Mouse (Mus musculus) embryonic facial prominence, embryonic 11.5 days (tissue): ENCODE measurements around the gene Alkbh3. TPM values are rescaled to one million over a fixed set of nuclear protein-coding genes. Genes with fewer than 3 reads are reported as not detected.

Source experiments
- ATAC-seq: fragments of 200-750 bp; cut with Nextera tagmentation; replicated peaks from 2 replicates; pipeline ENCODE4 v1.8.0; 2017; ENCODE audit warnings: low read depth; ENCODE audit not compliant: insufficient number of reproducible peaks, low FRiP score, low TSS enrichment
- DNase-seq: peaks from one replicate; pipeline ENCODE4 v3.0.0-alpha.2; 2015; ENCODE audit warnings: low spot score
- H3K27ac ChIP-seq: fragments of 300-500 bp; sonication (generic); replicated peaks from 2 replicates; pipeline ENCODE4 v1.5.1; 2014; ENCODE audit warnings: mild to moderate bottlenecking, low read depth, low read length, control low read depth
- H3K27me3 ChIP-seq: fragments of 300-500 bp; sonication (generic); 2 replicates; pipeline ENCODE4 v1.6.1; 2014; ENCODE audit warnings: mild to moderate bottlenecking, low read length, moderate library complexity, mixed read lengths; ENCODE audit not compliant: control insufficient read depth, insufficient read depth
- H3K36me3 ChIP-seq: fragments of 300-500 bp; sonication (generic); replicated peaks from 2 replicates; pipeline ENCODE4 v1.6.1; 2014; ENCODE audit warnings: low read depth, mild to moderate bottlenecking, low read length, moderate library complexity, mixed read lengths; ENCODE audit not compliant: control insufficient read depth, insufficient read depth
- H3K4me1 ChIP-seq: fragments of 300-500 bp; sonication (generic); 2 replicates; pipeline ENCODE4 v1.6.1; 2014; ENCODE audit warnings: low read length, mixed read lengths; ENCODE audit not compliant: control insufficient read depth, insufficient read depth
- H3K4me2 ChIP-seq: fragments of 300-500 bp; sonication (generic); 2 replicates; pipeline ENCODE4 v1.6.1; 2014; ENCODE audit warnings: low read depth, mild to moderate bottlenecking, control low read depth, low read length, moderate library complexity
- H3K4me3 ChIP-seq: fragments of 300-500 bp; sonication (generic); 2 replicates; pipeline ENCODE4 v1.5.1; 2014; ENCODE audit warnings: low read depth, low read length, control low read depth
- H3K9ac ChIP-seq: fragments of 300-500 bp; sonication (generic); replicated peaks from 2 replicates; pipeline ENCODE4 v1.6.1; 2014; ENCODE audit warnings: mild to moderate bottlenecking, control low read depth, low read length
- H3K9me3 ChIP-seq: fragments of 300-500 bp; sonication (generic); replicated peaks from 2 replicates; pipeline ENCODE4 v1.6.1; 2016; ENCODE audit warnings: mild to moderate bottlenecking, low read length, inconsistent platforms, mixed read lengths; ENCODE audit not compliant: control insufficient read depth
- WGBS: fragments of 180-500 bp; shearing (Covaris S2); extraction: QIAGEN DNeasy Blood & Tissue Kit; methylation state at CpG from one replicate; pipeline ENCODE4 v1.1.7; 2014; 5-methylcytosine and 5-hydroxymethylcytosine counted together
- polyA plus RNA-seq: library from polyadenylated mRNA; unstranded; fragments of >200 nt; fragmentation: Nextera tagmentation; extraction: Ambion mirVana; gene quantifications from 2 replicates; pipeline ENCODE4 v1.2.1, GENCODE M21; 2014

The Alkbh3 gene
- polyA plus RNA-seq: 50.2 and 53.5 TPM in 2 replicates

DNA sequence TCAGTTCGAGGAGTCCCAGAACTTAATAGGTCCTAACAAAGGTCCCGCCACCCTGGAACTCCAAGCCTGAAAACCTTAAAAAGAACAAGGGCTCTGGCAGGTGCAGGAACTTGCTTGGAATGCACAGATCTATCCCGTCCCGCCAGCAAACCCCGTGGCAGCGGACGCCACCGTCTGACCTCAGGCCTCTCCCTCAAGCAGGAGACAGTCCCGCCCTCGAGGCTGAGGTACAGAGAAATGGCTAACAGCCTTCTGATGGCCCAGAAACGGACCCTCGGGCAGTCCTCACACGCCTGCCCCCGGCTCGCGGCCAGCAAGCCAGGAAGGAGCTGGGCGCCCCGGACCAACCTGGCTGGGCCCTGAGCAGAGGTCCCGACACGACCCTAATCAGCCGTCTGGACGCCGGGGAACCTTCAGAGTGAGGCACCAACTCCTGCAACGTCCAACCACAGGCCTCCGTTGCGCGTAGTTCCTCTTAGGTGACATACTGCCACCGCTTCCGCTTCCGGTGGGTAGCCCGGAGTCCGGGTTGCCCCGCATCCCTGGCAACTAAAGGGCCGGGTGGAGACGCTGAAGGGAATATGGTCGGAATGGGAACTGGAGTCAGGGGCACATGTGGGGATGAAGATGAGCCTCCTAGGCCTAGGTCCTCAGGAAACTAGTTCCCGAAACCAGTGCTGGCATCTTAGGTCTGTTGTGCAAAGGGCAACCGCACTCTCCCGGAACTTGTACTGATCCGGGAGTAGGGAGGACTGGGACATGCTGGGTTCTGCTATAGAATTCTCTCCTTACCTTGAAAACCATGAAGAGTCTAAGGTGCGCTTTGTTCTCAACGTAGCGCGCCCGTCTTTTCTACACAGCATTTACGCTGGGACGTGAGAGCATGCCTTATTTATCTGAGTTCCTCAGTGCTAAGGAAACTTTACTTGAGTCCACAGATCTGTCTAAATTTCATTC is at the start of gene Alkbh3:
Alkbh3 (minus strand) TSS at position 473 of the 957 bp plus-strand sequence.
- Histone ChIP-seq H3K9me3 (no peaks in the 10 kb centered on the region), H3K4me2 (peak within 1 kb of the TSS; percentile 79), H3K27me3 (no peaks in the 10 kb centered on the region), H3K4me1 (peaks cover 3% of the 10 kb centered on the region), H3K36me3 (no peaks in the 10 kb centered on the region), H3K9ac (peak within 1 kb of the TSS; percentile 88), H3K4me3 (peak within 1 kb of the TSS; percentile 78), H3K27ac (no peak within 1 kb of the TSS)
- WGBS: 6% methylated on average over 47 of the region's 47 CpGs
- ATAC-seq (peak; percentile 98), DNase-seq (peak; percentile 95)

DNA sequence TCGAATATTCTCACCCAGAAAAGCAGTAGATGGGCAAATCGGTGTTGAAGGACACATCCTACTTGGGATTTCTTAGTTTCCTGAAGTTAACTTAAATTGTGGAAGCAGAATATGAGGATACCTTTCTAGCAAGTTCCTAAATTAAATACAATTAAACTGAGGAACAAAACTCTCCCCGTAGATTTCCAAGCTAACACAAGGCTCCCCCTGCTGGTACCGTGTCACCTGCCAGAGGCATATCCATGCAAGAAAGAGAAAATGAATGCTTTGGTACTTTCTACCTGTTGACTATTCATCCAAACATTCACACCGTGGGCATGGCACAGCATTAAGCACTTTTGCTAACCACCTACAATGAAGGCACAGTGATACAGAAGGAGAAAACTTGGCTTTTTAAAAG is 48.9 kb upstream of the Alkbh3 start:
- peak; percentile 20 for DNase-seq
- ATAC-seq: no peak
- H3K36me3 ChIP-seq: no peaks in the 10 kb centered on the region
- no peak overlapping the region for H3K27ac ChIP-seq
- no peaks in the 10 kb centered on the region for H3K27me3 ChIP-seq
- no peak overlapping the region for H3K4me2 ChIP-seq
- no peaks in the 10 kb centered on the region for H3K4me1 ChIP-seq
- WGBS: 84% methylated on average over 5 of the region's 5 CpGs
- H3K9me3 ChIP-seq: no peaks in the 10 kb centered on the region
- no peak overlapping the region for H3K4me3 ChIP-seq
- H3K9ac ChIP-seq: no peak overlapping the region

DNA sequence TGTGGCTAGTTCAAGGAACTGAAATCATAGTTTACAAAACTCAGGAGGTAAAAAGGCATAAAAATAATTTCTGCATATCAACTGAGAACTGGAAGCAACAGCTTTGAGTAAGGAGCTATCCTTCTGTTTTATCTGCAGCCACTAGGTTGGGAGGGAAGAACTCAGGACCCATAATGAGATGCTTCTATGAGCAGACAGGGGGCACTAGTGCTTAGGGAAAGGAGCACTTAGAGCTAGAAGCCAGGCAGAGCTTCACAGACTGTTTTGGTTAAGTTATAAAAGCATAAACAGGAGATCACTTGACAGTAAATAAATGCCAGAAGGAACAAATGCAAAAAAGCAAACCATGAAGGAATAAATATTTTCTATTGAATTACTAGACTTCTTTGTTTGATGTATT is 44.2 kb upstream of the Alkbh3 start:
- H3K4me2 ChIP-seq: no peak overlapping the region
- H3K9ac ChIP-seq: no peak overlapping the region
- H3K27ac ChIP-seq: no peak overlapping the region
- DNase-seq (peak; percentile 70), ATAC-seq (no peak)
- H3K4me1 ChIP-seq: no peaks in the 10 kb centered on the region
- no peaks in the 10 kb centered on the region for H3K9me3 ChIP-seq
- no peak overlapping the region for H3K4me3 ChIP-seq
- H3K27me3 ChIP-seq: no peaks in the 10 kb centered on the region
- no peaks in the 10 kb centered on the region for H3K36me3 ChIP-seq

GRCm38 (mm10) chr2:94051952-94052351 is 41.3 kb upstream of the Alkbh3 start:
- DNase-seq (no peak), ATAC-seq (no peak)
- 93% methylated on average over 5 of the region's 5 CpGs for WGBS
- Histone ChIP-seq H3K9me3 (no peaks in the 10 kb centered on the region), H3K9ac (no peak overlapping the region), H3K4me2 (no peak overlapping the region), H3K27ac (no peak overlapping the region), H3K27me3 (no peaks in the 10 kb centered on the region), H3K36me3 (no peaks in the 10 kb centered on the region), H3K4me3 (no peak overlapping the region), H3K4me1 (no peaks in the 10 kb centered on the region)

DNA sequence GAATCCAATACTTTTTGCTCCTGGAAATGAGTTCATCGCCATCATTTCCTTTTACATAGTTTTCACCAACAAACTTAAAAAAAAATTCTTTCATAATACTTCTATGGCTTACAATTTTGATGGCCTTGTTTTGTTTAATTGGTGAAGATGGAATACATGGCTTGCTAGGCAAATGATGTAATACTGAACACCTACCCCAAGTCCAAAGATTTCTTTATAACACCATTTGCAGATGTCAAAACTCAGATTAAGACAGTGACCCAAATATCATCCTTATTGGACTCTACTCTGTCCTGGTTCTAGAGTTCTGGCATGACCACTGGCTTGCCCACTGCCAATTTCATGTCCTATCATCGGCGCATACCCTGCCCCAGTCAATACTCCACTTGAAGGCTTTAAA is 40.3 kb upstream of the Alkbh3 start:
- no peak overlapping the region for H3K9ac ChIP-seq
- no peaks in the 10 kb centered on the region for H3K9me3 ChIP-seq
- H3K36me3 ChIP-seq: no peaks in the 10 kb centered on the region
- 95% methylated on average over 3 of the region's 3 CpGs for WGBS
- DNase-seq (no peak), ATAC-seq (no peak)
- H3K27me3 ChIP-seq: no peaks in the 10 kb centered on the region
- H3K27ac ChIP-seq: no peak overlapping the region
- H3K4me3 ChIP-seq: no peak overlapping the region
- no peak overlapping the region for H3K4me2 ChIP-seq
- H3K4me1 ChIP-seq: no peaks in the 10 kb centered on the region

DNA sequence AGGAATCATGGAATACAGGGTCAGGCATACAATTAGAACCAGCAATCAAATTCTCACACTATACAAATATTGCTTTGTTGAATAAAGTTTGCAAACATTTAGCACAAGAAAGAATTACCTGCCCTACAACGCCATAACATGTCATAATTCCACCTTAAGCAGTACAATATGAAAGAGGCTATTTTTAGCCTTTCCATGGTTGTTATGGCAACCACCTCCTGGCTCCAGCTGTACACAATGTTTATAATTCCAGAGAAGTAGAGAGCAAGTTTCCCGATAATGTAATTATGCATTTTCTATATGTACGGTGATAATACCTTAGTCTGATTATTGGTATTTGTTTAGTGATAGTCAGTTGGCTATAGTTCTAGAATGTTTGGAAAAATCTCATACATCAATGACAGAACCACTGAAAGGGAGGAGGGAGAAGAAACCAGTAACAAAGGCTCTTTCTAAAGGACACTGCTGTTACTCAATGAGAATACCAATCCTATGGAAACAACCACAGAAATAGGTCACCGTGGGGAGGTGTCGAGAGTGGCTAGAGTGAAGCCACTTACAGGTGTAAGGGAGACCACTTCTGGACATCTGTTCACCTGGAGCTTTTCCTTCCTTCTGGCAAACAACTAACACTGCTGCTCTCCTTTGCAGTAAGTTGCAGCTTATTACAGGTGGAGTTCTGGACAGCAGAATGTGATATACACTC is 39.0 kb upstream of the Alkbh3 start:
- no peak overlapping the region for H3K4me2 ChIP-seq
- no peak overlapping the region for H3K27ac ChIP-seq
- no peak for DNase-seq
- no peak for ATAC-seq
- no peaks in the 10 kb centered on the region for H3K4me1 ChIP-seq
- no peaks in the 10 kb centered on the region for H3K27me3 ChIP-seq
- H3K4me3 ChIP-seq: no peak overlapping the region
- no peaks in the 10 kb centered on the region for H3K36me3 ChIP-seq
- no peak overlapping the region for H3K9ac ChIP-seq
- no peaks in the 10 kb centered on the region for H3K9me3 ChIP-seq
- WGBS: 76% methylated on average over 5 of the region's 5 CpGs

DNA sequence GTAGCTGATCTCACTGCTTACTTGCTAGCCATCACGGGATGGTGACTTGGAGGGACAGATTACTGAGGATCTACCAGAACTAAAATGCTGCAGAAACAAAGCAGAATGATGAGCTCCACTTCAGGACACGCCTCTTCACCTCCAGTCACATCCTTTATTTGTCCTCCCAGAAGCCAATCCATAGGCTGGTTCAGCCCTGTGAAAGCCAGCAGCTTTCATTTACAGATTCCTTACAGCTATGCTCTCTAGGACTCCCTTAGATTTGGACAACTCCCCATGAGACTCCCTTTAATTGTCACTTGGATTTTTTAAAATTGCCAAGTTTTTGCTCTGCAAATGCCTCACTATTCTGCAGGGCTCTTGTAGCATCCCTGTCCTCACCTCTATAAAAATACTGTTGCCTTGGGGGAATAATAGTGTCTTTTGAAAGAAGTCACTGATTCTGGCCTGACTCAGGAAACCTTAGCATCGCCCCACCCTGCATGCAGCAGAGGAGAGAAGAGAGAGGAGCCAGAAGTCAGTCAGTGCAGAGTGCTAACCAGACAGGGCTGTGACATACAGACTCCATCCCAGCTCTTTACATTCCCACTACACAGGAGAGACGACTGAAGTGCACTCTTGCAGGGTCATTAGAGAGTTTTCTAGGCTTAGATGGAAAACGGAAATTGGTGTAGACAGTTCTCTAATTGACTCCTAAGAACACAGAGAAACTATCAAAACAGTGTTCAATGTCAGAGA is 38.3 kb upstream of the Alkbh3 start:
- Histone ChIP-seq H3K4me1 (no peaks in the 10 kb centered on the region), H3K9me3 (no peaks in the 10 kb centered on the region), H3K9ac (no peak overlapping the region), H3K4me3 (no peak overlapping the region), H3K27ac (no peak overlapping the region), H3K4me2 (no peak overlapping the region), H3K36me3 (no peaks in the 10 kb centered on the region), H3K27me3 (no peaks in the 10 kb centered on the region)
- 69% methylated on average over 5 of the region's 5 CpGs for WGBS
- DNase-seq: peak; percentile 18
- ATAC-seq: no peak
